Mouse (Mus musculus) small intestine, adult 10 weeks (tissue): Measurements from ENCODE around the gene B9d2. TPM values are rescaled to one million over a fixed set of nuclear protein-coding genes. Genes with fewer than 3 reads are reported as not detected.

ENCODE experiments used
- polyA plus RNA-seq: library from polyadenylated mRNA; stranded (reverse); fragments of 350-450 nt; fragmentation: Illumina TruSeq; extraction: RNeasy Lipid Tissue Mini Kit (QIAGEN cat#74804); gene quantifications from one replicate; pipeline ENCODE4 v1.2.3, GENCODE M21; 2014; ENCODE audit warnings: low replicate concordance

B9d2 gene
- polyA plus RNA-seq = not detected

DNA sequence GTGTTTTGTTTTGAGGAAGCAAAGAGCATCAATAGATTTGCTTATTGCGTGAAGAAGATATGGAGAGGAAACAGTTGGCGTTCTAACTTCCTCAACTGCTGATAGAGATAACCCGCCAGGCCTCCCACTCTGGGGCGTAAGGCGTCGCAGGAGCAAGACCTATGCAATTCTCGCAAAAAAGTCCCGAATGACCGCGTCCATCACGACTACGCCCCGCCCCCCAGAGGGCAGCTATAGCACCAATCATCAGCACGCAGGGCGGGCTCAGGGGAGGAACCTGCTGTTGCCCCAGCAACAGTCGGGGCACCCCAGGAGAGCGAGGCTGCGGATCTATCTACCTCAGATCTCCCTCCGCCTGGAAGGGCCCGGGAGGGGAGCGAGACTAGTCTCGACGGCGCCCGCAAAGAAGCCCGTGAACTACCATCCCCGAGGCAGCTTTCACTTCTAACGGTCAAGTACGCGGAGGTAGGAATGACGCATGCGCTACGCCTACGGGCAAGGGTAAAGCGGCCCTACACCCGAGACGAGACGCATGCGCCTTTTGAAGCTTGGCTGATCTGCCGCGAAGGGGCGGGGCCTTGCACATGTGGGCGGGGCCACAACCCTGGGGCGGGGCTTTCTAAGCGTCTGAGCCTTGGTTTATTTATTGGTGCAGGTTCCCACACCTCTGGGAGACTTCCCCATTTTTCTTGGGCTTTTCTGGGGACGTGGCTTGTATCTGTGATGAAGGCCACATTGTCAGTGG is at the start of gene B9d2:
Gene B9d2 (plus strand): TSS at position 267 of the 745 bp plus-strand sequence.

DNA sequence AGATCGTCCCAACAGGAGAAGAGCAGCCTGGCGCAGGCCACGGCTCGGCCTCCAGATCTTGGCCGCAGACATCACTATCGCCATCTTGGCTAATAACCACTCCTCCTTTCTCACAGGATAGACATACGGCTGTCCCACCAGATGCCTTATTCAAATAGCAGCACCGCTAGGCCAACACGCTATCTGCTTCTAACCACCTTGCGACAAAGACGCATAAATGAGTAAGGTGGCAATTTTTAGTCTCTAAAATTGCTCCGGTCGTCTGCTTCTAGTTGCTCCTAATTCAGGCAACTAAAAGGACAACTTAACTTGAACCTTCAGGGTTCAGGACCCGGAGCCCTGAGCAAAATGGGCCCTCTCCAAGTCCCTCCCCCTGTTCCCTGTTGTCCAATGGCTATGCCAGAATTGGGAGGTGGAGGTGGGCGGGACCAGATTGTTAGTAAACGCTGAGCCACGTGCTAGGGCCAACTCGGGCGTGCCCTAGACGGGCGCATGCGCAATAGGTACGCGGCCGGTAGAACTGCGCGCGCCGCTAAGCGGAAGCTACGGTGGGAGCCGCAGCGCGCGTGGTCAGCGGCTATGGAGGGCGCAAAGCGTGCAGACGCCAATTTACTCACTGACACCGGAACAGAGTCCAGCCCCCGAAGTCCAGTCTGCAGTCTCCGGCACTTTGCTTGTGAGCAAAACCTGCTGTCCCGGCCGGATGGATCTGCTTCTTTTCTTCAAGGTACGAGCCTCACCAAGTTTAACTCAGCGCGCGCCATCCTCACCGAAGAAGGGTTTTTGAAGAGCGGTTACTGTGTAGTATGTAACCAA is 21.7 kb upstream of the B9d2 start, which contains the start of the genes Bckdha and Exosc5:
Gene Bckdha (minus strand): TSS at position 325 of the 816 bp plus-strand sequence.
Gene Exosc5 (plus strand): TSS at position 508 of the 816 bp plus-strand sequence.

DNA sequence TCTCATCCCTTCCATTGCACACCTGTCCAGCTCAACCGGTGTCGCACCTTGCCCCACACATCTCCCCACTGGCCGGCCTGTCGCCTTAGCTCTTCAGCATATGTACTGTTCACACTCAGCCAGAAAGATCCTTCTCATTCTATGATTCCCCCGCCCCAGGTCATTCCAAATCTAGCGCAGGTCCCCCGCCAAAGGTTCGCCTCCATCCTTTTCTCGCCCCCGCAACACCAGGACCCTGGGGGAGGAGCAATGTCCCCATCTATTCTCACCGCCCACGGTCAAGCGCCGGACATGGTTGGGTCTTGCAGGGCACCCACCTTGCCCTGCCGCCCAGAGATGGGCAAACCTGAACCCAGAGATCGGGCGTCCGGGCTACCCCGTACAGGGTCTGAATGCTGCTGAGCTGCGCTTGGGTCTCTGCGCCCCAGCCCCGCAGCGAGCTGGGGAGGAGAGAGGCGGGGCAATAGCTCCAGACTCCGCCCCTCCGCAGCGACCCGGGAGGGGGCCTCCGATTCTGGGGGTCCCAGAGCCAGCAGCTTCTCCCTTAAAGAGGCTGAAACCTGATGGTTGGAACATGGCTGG is 5.8 kb upstream of the B9d2 start, which contains the start of gene Tmem91:
Gene Tmem91 (minus strand): TSS at position 448 of the 582 bp plus-strand sequence.

DNA sequence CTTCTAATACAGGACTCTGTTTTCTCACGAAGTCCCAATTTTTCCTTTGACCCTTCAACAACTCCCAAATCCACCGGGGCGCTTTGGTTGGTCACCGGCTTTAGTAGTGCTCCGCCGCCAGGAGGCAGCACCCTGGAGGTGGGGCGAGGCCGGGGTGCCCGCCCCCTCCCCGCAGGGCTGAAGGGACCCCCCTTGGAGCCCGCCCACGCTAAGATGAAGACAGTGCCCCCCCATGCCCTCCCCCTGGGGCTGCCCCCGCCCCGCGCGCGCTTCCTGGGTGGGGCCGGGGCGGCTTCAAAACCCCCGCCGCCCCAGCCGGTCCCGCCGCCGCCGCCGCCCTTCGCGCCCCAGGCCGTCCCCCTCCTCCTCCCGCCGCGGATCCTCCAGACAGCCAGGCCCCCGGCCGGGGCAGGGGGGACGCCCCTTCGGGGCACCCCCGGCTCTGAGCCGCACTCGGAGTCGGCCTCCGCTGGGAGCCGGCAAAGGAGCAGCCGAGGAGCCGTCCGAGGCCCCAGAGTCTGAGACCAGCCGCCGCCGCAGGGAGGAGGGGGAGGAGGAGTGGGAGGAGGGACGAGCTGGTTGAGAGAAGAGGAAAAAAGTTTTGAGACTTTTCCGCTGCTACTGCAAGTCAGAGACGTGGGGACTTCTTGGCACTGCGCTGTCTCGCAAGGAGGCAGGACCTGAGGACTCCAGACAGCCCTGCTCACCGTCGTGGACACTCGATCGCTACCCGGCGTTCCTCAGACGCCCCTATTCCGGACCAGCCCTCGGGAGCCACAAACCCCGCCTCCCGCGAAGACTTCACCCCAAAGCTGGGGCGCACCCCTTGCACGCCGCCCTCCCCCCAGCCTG is 6.3 kb downstream of the B9d2 start, which contains the start of gene Tgfb1:
Gene Tgfb1 (plus strand): TSS at position 323 of the 852 bp plus-strand sequence.

DNA sequence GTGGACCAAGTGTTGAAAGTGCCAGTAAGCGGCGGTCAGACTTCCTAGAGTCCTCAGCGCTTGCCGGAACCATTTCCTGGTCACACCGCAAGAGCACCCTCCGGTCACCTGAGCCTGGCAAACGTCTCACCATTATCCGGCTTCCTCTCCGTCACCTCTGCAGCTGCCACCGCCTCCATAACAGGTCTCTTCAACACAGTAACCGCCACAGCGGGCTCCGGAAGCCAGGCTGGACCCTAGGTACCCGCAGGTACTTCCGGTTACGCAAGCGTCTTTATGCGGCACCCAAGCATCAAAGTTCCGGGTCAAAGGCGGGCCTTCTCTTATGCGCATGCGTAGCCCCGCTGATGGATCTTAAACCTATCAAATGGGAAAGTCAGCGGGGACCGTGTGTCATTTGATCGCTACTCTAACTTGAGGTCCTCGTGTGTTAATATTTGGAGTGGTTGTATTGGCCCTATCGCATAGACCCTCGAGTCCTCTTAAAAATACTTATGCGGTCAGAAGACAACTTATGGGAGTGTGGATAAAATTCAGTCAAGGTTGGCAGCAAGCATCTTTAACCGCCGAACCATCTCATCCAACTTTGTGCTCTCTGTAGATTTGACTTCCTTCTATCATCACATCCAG is 38.3 kb downstream of the B9d2 start, which contains the start of gene Ccdc97:
Gene Ccdc97 (minus strand): TSS at position 301 of the 630 bp plus-strand sequence.

Other genes with a start within 250 kb of the B9d2 start
- 423 TPM for gene Ceacam1, start 203.2 kb upstream of the B9d2 start, polyA plus RNA-seq
- 0.71 TPM for gene Ceacam2, start 140.9 kb upstream of the B9d2 start, polyA plus RNA-seq
- 3.4 TPM for gene Erich4, start 64.9 kb upstream of the B9d2 start, polyA plus RNA-seq
- gene Dmac2, start 61.4 kb upstream of the B9d2 start, polyA plus RNA-seq = 32.4 TPM
- not detected for gene B3gnt8, start 54.1 kb upstream of the B9d2 start, polyA plus RNA-seq
- gene Bckdha, start 21.8 kb upstream of the B9d2 start, polyA plus RNA-seq = not detected
- gene Exosc5, start 21.6 kb upstream of the B9d2 start, polyA plus RNA-seq = 0.89 TPM
- not detected for gene Tmem91, start 5.6 kb upstream of the B9d2 start, polyA plus RNA-seq
- 0.52 TPM for gene Tgfb1, start 6.2 kb downstream of the B9d2 start, polyA plus RNA-seq
- gene Ccdc97, start 38.3 kb downstream of the B9d2 start, polyA plus RNA-seq = 0.56 TPM
- 29.2 TPM for gene Hnrnpul1, start 74.0 kb downstream of the B9d2 start, polyA plus RNA-seq
- gene Axl, start 107.9 kb downstream of the B9d2 start, polyA plus RNA-seq = 12.1 TPM
- 7.0 TPM for gene Cyp2s1, start 136.1 kb downstream of the B9d2 start, polyA plus RNA-seq
- 600 TPM for gene Cyp2b10, start 216.8 kb downstream of the B9d2 start, polyA plus RNA-seq